Mouse (Mus musculus): ENCODE data around the gene Tmem269.

Gene Tmem269

DNA sequence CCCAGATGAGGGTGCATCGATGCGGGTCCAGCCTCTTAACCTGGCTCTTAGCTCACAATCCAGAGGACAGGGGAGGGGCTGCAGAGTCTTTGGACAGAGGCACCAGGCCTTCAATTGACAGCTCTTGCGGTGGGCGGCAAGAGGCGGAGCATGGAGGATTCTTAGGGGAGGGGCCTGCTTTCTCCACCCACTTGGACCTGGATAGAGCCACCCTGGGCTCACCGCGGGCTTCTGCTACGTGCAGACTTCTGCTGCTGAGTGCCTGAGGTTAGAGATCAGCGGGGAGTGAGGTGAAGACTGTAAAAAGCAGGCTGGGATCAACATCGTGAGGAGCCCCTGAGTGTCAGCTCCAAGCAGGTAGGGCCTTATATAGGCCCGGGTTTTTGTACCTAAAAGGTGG is at the start of gene Tmem269:
TSS of gene Tmem269 (minus strand) at position 49 of the 400 bp plus-strand sequence.
- DNase-seq (ENCODE audit: low spot score), result no peak

DNA sequence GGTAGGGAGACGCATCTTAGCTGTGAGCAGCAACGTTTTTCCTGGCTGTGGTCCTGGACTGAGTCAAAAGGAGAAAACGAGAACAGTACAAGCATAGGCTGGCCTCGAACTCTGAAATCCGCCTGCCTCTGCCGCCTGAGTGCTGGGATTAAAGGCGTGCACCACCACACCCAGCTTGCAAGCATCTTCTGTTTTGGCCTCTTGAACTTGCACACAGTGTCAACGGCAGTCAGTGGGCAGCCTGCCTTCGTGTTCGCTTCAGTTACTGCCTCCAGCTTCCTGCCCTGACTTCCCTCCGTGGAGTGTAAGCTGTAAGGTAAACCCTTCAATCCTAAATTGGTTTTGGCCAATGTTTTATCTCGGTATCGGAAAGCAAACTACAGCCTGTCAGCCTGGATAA is 48.6 kb upstream of the Tmem269 start:
- no peak for DNase-seq (ENCODE audit: low spot score)

DNA sequence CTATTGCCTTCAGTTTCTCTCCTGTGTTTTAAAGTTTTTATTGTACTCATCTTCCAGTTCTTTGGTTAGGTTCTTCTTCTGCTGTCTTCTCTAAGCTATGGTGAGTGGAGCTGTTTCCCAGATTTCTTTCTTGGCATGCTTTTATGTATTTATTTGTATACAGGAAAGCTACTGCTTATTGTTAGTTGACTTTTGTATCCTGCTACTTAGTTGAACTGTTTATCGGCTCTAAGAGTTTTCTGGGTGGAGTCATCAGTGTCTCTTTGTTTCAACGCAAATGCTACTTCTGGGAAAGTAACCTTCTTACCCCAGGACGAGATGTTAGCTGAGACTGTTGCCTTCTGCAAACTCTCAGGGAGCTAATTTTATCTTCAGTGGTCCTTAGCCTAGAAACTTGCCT is 45.4 kb upstream of the Tmem269 start:
- no peak for DNase-seq (ENCODE audit: low spot score)

DNA sequence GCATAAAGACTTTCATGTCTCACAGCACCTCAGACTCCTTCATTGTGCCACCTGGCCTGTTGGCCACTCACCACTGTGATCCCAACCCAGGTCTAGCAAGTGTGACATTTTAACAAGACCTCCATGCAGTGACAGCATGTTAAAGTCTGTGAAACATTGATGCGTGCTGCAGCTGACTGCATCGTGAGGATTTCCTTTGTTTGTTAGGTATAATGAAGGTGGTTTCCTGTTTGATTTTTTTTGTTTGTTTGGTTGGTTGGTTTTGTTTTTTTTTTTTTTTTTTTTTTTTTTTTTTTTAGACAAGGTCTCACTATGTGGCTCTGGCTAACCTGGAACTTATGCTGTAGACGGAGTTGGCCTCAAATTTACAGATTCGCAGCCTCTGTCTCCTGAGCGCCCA is 44.5 kb upstream of the Tmem269 start:
- DNase-seq (ENCODE audit: low spot score), result no peak

DNA sequence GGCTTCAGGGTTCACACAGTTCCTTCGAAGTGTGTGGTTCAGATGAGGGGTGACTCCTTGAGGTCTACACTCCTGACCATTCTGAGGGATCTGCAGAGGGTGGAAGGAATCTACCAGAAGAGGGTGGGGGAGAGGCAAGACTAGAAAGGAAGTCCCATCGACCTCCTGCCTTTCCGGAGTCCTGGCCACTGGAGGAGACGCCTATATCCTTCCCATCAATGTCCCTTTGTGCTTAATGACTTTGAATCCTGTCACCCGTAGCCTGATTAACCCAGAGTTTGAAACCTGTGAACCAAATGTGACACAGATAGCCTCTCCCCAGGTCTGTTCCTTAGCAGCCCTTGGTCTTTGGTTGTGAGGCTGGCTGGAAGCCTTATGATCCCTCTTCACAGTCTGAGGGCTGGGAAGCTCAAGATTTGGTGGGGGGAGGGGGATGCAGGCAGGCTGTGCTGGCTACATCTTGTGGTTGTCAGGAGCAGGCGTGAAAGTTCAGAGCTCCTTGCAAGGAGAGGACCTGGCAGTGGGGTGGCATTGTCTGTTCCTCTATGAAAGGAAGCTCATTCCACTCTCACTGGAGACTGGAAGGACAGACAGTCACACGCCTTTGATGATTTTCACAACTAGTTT is 43.2 kb upstream of the Tmem269 start:
- no peak for DNase-seq (ENCODE audit: low spot score)

DNA sequence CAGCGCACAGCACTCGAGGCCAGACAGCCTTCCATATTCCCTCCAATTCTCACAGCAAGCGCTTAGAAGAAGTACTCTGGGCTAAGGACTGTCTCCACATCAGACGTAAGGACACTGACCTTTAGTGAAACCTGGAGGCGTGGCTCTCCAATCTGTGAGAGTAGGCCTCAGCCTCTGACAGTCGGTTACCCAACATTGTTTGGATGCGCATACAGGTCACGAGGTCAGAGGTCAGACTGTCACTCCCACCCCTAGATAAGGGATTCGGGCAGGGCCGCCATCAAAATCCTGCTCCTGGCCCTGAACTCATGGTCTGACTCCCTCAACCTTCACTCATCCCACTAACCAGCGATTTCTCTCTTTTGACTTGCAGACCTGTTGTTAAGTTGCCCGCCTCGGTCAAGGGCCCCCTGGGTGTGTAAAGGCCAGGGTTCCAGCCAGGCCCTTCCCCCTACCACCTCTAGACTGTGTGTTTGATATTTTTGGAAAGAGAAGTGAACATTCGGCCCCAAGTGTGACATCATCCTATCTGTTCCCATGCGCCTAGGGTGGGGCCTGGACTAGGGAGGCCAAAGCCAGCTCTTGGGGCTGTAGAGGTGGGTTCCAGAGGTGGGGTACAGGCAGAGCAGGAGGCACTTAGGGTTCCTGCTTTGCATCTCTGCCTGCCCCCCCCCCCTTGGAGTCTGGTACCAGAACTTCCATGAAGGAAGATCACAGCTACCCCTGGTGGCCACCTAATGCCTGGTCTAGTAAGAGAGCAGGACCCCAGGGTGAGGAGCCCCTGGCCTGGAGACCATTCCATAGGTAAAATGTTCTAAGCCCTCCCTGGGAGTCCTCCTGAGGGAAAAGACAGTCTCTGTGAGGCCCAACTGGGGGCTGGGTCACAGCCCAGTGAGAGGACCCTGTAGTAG is 41.6 kb upstream of the Tmem269 start:
- DNase-seq (ENCODE audit: low spot score), result no peak

DNA sequence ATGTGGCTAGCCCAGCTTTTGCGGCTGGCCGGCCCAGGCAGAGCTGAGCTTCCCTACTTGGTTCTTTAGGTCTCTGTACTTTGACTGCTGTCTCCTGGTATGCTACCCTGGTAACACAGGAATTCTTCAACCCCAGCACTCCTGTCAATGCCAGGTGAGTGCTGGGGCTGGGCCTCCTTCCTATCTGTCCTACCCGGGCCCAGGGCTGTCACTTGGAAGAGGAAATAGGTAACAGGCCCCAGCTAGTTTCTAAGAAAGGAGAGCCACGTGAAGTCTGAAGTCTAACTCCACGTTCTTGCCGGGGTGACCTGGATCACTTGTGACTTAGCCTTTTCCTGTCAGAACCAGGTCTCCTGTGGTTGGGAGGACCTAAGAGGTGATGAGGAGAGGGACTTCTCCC is 39.1 kb upstream of the Tmem269 start:
- no peak for DNase-seq (ENCODE audit: low spot score)

DNA sequence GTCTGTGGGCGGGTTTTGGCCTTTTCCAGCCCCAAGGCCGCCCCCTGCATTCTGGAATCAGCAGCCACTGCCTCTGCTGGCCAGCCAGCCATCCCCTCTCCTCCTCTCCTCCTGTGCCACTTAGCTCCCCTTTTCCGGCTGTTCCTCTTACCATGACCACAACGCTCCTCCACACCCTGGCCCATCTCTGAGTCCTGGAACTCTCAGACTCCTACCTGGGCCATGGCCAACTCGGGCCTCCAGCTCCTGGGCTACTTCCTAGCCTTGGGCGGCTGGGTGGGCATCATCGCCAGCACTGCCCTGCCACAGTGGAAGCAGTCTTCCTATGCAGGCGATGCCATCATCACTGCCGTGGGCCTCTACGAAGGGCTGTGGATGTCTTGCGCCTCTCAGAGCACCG is 37.3 kb upstream of the Tmem269 start, which contains the start of gene Cldn19:
TSS of gene Cldn19 (plus strand) at position 64 of the 400 bp plus-strand sequence.
- no peak for DNase-seq (ENCODE audit: low spot score)

DNA sequence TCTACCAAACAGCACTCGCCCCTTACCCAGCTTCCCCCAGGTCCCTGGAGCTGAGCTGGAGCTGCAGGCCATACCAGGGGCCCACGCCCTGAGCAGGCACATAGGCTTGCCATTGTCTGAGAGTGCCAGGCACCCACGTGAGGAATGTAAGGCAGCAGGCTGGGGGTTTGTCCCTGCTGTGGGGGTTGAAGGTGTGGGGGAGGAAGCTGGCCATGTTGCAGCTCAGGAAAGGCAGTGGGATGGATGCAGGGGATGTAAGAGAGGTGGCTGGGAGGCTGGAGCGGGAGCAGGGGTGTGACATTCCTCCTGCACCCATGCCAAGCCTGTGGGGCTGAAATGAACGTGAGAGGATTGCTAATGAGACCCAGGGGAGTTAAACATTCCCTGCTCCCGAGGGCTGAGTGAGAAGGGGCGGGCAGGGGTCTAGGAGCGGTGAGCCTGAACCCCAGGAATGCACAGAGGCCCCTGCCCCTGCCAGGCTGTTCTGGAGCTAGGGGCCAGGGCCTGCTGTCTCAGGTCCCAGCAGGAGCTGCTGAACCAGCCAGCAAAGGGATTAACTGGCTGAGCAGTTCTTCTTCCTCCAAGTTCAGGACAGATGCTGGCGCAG is 36.1 kb upstream of the Tmem269 start:
- DNase-seq (ENCODE audit: low spot score), result no peak

DNA sequence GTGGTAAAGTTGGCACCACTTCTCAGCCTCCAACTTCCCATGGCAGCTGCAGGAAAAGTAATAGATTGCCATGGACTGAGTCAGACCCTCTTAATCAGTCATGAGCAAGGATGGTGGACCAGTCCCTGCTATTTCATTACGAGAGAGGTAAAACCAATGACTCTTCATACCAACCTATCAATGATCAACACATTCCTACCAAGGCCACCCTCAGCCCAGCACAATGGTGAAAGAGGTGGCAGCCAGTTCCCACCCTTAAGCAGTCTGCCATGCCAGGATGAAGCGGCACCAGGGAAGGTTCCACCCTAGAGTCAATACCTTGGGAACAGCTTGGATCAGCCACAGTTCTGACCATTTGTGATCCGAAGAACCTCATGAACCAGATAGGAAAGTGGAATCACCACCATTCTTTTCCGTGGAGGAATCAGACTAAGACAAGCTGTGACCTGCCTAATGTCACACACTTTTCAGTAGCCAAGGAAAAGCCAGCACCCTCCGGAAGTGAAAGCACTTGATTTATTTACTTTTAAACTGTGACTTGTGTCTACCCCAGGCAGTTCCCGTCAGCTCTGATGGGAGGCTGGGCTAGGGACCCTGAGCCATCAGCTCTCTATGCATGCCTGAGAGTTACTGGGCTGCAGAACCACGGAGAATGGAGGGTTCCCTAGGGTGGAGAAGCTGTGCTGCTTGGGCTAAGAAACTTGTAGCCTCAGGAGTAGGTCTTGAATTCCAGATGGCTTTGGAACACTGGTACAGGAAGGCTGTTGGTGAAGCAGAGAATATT is 34.2 kb upstream of the Tmem269 start:
- DNase-seq (ENCODE audit: low spot score), result no peak

DNA sequence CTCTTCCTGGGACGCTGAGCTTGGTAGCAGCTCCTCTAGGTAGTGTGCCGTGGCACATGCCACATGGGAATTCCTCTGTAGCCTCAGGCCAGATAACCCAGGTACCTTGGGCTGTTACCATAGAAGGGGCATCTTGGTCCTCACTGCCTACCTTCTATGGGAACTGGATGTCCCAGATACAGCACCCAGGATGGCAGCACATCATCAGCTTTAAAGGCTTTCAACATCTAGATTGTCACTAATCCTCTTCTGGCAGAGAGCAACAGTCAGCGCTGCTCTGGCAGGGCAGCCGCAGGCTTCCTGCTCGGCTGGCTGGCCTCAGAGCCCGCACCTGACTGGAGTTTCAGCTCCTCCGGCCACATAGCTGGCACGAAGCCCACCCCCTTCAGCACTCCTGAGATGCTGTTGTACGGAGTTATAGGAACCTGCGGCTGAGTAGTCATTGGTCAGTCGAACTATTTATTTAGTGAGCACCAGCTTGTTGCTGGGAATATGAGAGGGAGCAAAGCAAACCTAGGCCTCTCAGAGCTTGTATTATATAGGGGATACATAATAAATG is 30.5 kb upstream of the Tmem269 start:
- DNase-seq (ENCODE audit: low spot score), result no peak

DNA sequence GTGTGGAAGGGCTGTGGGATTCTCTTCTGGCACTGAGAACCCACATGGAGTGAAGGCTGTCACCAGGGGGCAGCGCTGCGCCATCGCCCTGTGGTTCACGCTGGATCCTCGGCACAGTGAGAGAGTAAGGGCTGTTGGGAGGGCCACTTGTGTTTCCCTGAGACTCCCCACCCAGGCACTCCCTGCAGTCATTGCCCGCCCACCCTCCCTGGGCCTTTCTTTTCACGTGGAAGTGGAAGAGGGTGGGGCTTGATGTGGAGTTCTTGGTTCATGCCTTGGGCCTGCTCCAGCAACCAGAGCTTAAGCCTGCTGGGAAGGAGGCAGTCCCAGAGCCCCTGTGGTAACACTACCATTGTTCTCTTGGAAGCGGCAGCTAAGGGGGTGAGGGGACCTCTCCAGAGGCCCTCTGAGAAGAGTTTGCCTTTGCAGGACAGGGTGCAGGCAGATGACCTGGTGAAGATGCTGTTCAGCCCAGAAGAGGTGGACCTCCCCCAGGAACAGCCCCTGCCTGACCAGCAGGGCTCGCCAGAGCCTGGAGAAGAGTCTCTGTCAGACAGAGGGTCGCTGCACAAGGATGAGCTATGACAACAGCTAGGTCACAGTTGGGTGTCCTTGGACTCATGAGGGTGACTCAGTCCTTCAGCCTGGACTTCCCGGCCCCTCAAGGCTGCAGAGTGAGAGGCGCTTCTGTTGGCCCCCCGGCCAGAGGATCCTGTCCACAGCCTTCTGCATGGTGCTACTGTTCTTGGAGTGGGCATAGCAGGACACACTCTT is 29.6 kb upstream of the Tmem269 start:
- DNase-seq (ENCODE audit: low spot score), result peak; percentile 43

DNA sequence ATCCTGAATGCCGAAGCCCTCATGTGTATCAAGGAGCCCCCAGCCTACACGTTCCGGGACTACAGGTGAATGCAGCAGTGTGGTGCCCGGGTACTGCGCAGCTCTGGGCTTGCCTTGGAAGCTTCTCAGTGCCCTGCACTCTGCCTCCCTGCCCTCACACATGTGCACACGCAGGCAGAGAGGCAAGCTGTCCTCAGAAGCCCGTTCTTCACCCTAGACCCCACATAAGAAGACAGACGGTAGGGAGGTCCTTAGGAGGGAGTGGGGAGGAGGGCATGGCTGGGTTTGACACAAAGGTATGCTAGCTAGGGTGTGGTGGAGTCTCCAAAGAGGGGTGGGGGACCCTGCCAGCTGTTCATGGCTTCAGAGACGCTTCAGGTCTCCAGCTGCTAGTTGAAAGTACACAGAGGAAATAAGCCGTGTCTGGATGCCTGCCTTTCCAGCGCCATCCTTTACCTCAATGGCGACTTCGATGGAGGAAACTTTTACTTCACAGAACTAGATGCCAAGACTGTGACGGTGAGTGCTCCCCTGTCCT is 28.7 kb upstream of the Tmem269 start:
- DNase-seq (ENCODE audit: low spot score), result no peak

DNA sequence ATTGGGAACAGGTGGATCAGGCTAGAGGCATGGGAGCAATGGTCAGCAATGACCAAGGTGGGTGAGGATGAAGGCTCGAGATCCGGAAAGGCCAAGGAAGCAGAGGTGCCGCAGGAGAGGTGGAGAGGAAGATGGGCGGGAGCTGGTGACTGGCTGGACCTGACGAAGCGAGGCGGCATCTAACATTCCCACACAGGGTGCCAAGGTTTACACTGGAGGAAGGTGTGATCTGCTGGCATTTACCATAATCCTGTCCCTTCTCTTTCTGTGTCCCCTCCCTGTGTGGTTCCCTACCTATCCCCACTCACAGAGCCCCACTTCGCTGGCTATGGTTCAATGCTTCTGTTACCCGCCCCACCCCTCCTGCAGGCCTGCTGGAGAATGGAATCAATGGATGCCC is 27.9 kb upstream of the Tmem269 start:
- DNase-seq (ENCODE audit: low spot score), result no peak

DNA sequence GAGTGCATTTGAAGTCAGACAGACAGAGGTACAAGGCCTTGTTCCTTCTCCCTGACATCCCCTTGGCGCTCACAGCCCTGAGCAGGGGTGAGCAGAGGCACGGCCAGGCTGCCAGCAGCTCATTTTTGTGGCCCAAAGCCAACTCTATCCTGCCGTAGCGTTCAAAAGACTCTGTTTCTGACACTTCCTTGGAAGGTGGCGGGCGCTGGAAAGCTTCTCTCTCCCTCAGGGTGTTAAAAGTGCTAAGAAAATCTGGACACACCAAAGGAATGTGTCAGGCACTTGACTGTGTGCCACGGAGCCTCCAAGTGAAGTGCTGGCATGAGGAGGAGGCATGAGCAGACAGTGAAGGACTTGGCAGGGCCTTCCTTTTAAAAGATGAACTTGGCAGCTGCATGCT is 27.5 kb upstream of the Tmem269 start:
- peak; percentile 26 for DNase-seq (ENCODE audit: low spot score)

DNA sequence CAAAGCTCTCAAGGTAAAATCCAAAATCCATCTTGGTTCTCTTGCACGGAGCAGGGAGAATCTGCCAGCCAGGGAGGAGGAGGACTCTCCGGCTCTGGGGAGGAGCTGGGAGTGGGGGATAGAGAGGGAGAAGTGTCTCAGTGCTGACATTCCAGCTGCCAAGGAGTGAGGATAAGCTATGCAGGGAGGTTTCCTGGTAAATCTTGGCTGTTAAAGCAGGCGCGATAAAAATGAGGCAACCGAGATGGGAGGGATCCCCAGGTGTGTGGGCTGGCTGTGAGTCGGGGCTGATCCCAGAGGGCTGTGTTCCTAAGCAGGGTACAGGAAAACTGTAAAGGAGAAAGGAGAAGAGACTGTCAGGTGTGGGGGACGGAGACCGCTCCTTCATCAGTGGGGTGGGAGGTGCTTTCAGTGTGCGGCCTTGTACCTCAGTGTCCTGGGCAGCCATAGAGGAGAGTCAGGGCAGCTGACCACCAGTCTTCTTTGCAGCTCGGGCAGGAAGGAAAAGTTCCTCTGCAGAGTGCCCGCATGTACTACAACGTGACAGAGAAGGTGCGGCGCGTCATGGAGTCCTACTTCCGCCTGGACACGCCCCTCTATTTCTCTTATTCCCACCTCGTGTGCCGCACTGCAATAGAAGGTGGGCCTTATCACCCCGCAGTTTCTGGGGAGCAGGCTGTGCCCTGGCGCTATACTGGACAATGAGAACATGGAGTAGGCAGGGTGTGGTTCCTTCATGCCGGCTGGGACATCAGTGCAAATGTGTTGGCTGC is 26.6 kb upstream of the Tmem269 start:
- DNase-seq (ENCODE audit: low spot score), result peak; percentile 29

DNA sequence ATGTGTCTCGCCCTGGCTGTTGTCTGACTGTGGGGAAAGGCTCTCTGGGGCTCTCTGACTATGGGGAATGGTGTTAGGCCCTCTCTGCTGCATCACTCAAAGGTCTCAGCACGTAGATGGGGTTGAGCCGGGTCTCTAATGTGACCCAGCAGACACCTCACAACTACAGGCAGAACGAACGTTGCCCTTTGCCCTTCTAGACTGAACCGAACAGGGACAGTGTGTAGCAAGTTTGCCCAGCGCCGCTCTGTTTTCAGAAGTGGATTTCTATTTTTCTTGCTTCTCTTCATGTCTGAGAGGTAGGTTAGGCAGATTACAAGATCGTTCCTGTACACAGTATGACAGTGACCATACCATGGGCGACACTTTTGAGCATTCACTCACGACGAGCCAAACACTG is 24.6 kb upstream of the Tmem269 start:
- DNase-seq (ENCODE audit: low spot score), result no peak

DNA sequence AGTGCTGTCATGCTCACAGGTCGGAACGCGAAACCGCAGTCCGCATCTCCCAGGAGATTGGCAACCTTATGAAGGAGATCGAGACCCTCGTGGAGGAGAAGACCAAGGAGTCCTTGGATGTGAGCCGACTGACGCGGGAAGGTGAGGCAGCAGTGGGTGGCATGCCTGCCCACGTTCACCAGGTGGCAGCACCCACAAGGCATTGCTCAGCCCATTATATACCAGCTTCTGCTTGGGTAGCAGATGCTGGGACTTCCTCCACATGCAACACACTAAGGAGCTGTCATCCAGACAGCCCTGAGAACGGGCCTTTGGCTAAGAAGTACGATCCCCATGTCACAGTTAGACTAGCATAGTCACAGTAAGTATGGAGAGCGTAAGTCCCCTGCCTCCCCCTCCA is 23.6 kb upstream of the Tmem269 start:
- no peak for DNase-seq (ENCODE audit: low spot score)

DNA sequence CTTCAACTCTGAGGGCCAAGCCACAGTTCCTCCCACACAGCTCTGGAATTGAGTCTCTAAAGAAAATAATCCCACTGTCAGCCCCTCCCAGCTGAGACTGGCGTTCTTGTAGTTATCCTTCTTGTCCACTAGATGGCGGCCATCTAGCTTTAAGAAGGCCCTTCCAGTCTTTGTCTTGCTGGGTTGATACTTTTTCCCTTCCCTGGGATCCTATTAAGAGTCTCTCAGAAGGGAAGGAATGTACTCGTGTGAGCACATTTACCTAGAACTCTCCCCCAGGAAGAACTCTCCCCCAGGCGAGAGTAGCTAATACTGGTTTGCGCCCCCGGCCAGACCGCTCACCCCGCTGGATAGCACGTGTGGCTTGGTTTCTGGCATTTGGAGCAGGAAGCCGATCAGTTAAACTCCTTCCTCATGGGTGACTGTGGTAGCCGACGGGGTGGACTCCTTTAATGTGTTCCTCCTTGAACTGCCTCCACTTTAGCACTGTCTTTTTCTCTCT is 21.2 kb upstream of the Tmem269 start:
- DNase-seq (ENCODE audit: low spot score), result peak; percentile 42

DNA sequence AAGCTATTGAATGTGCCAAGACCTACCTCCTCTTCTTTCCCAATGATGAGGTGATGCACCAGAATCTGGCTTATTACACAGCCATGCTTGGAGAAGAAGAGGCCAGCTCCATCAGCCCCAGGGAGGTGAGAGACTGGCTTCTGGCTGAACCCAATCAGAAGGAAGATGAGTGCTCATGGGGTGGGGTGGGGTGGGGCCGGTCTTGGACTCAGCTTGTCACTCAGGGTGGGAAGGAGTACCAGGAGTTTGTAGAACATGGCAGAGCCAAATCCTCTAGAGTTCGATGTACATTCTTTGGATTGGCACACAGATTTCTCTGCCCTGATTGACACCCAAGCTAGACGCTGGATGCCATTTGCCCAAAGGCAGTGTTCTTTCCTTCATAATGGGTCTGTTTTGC is 20.6 kb upstream of the Tmem269 start:
- no peak for DNase-seq (ENCODE audit: low spot score)
